ENCODE assay signal across 8 mouse cellular contexts in genomic region chr5:45669598-45670279, GRCm38 (mm10). TPM values are rescaled to one million over a fixed set of nuclear protein-coding genes. Genes with fewer than 3 reads are reported as not detected.
DNase-seq lines count a peak whose midpoint lies in the region; ATAC-seq lines count a peak whose summit lies in the region.

Gene Ncapg (plus strand): TSS chr5:45669919.

- H3K4me2 ChIP-seq in forebrain, embryonic 14.5 days (ENCODE audit: low read length): peak within 1 kb of the TSS; percentile 88
- peak within 1 kb of the TSS; percentile 98 for H3K4me2 ChIP-seq in neural tube, embryonic 15.5 days

- H3K9ac ChIP-seq in forebrain, embryonic 14.5 days (ENCODE audit: low read length): peak within 1 kb of the TSS; percentile 77
- peak within 1 kb of the TSS; percentile 68 for H3K9ac ChIP-seq in neural tube, embryonic 15.5 days (replicated peaks)

- peak within 1 kb of the TSS; percentile 76 for H3K4me3 ChIP-seq in forebrain, embryonic 14.5 days (ENCODE audit: low read depth, low read length)
- H3K4me3 ChIP-seq in neural tube, embryonic 15.5 days (replicated peaks): peak within 1 kb of the TSS; percentile 80

- ATAC-seq in forebrain, embryonic 14.5 days: peak; percentile 100
- ATAC-seq in neural tube, embryonic 15.5 days (ENCODE audit: low FRiP score): peak; percentile 100

- WGBS in forebrain, embryonic 14.5 days: under 1% methylated on average over 62 of the region's 66 CpGs
- WGBS in neural tube, embryonic 15.5 days: under 1% methylated on average over 66 of the region's 66 CpGs

- H3K27ac ChIP-seq in forebrain, embryonic 14.5 days (ENCODE audit: low read depth, low read length): peak within 1 kb of the TSS; percentile 82
- H3K27ac ChIP-seq in neural tube, embryonic 15.5 days (replicated peaks): peak within 1 kb of the TSS; percentile 77

- peak; percentile 99 for DNase-seq in ES-CJ7 (ENCODE audit: low read depth, low spot score)
- DNase-seq in cerebellum, adult 11 months: peak; percentile 98
- DNase-seq in forebrain, embryonic 14.5 days (ENCODE audit: low spot score): peak; percentile 99
- DNase-seq in heart, postnatal 14 days: peak; percentile 99 to 100
- DNase-seq in layer of hippocampus, adult 11-12 months (ENCODE audit: low spot score): peak; percentile 98
- DNase-seq in lung, adult 18-20 months: peak; percentile 99
- peak; percentile 100 for DNase-seq in testis, postnatal 14 days (ENCODE audit: low spot score)

- no peaks in the 10 kb centered on the region for H3K27me3 ChIP-seq in forebrain, embryonic 14.5 days (replicated peaks; ENCODE audit: control insufficient read depth, insufficient read depth, low read length)
- no peaks in the 10 kb centered on the region for H3K27me3 ChIP-seq in neural tube, embryonic 15.5 days (replicated peaks)

- H3K4me1 ChIP-seq in forebrain, embryonic 14.5 days (ENCODE audit: control insufficient read depth, insufficient read depth, low read length): peaks cover 9% of the 10 kb centered on the region; the same call in 1 of the 2 replicates
- H3K4me1 ChIP-seq in neural tube, embryonic 15.5 days: peaks cover 13% of the 10 kb centered on the region

- no peaks in the 10 kb centered on the region for H3K9me3 ChIP-seq in forebrain, embryonic 14.5 days (replicated peaks; ENCODE audit: control insufficient read depth, low read length)
- H3K9me3 ChIP-seq in neural tube, embryonic 15.5 days (replicated peaks): no peaks in the 10 kb centered on the region

- no peaks in the 10 kb centered on the region for H3K36me3 ChIP-seq in forebrain, embryonic 14.5 days (ENCODE audit: control insufficient read depth, insufficient read depth, low read length)
- no peaks in the 10 kb centered on the region for H3K36me3 ChIP-seq in neural tube, embryonic 15.5 days

- intact Hi-C loops in heart, postnatal 14 days (cut with DNase I): loop anchor here (2.0 to 5.0 kb wide), 4 partner anchors 135 to 678 kb away; partner anchors contain the start of gene Lcorl

RNA-seq across cellular contexts. Expression of gene Ncapg, which starts in this region (rescaled TPM):
- polyA plus RNA-seq in forebrain, embryonic 14.5 days (2014; fragmentation: Nextera tagmentation; extraction: Ambion mirVana): 31.0 and 32.1 TPM in 2 replicates
- total RNA-seq in heart, postnatal 14 days (2021): 1 to 10 TPM; 1.6 to 4.1 TPM
- 5.3 and 15.0 TPM in 2 replicates for polyA plus RNA-seq in neural tube, embryonic 15.5 days (2015; fragmentation: Nextera tagmentation; extraction: Ambion mirVana)

Comparison
In these comparisons a context has a peak if more than half of its experiments do, and no peak if none do; other contexts are left out.
1. Peak in every context shown above with its lines: DNase-seq, ATAC-seq, H3K4me3 ChIP-seq and H3K27ac ChIP-seq.